Mouse (Mus musculus) intestine, postnatal 0 days (tissue): ENCODE data around the gene Stpg1. TPM values are rescaled to one million over a fixed set of nuclear protein-coding genes. Genes with fewer than 3 reads are reported as not detected.

Experiments used
- ATAC-seq: fragments of 200-750 bp; cut with Nextera tagmentation; 2 replicates; pipeline ENCODE4 v1.8.0; 2017; ENCODE audit warnings: mild to moderate bottlenecking, moderate TSS enrichment, moderate library complexity
- H3K27ac ChIP-seq: fragments of 300-500 bp; sonication (generic); 2 replicates; pipeline ENCODE4 v1.5.1; 2014; ENCODE audit warnings: mild to moderate bottlenecking, low read depth, low read length, moderate library complexity
- H3K27me3 ChIP-seq: fragments of 300-500 bp; sonication (generic); replicated peaks from 2 replicates; pipeline ENCODE4 v1.6.1; 2014; ENCODE audit warnings: low read length, mixed read lengths; ENCODE audit not compliant: control insufficient read depth, insufficient read depth
- H3K36me3 ChIP-seq: fragments of 300-500 bp; sonication (generic); 2 replicates; pipeline ENCODE4 v1.6.1; 2014; ENCODE audit warnings: mild to moderate bottlenecking, moderate library complexity; ENCODE audit not compliant: control insufficient read depth, insufficient read depth
- H3K4me1 ChIP-seq: fragments of 300-500 bp; sonication (generic); replicated peaks from 2 replicates; pipeline ENCODE4 v1.6.1; 2014; ENCODE audit warnings: antibody characterized with exemption, low read length, mixed read lengths; ENCODE audit not compliant: control insufficient read depth, insufficient read depth
- H3K4me2 ChIP-seq: fragments of 300-500 bp; sonication (generic); replicated peaks from 2 replicates; pipeline ENCODE4 v1.6.1; 2014; ENCODE audit warnings: low read depth, mild to moderate bottlenecking, moderate library complexity
- H3K4me3 ChIP-seq: fragments of 300-500 bp; sonication (generic); 2 replicates; pipeline ENCODE4 v1.5.1; 2014; ENCODE audit warnings: low read depth, low read length
- H3K9ac ChIP-seq: fragments of 300-500 bp; sonication (generic); 2 replicates; pipeline ENCODE4 v1.6.1; 2014; ENCODE audit warnings: mild to moderate bottlenecking, low read depth, low read length
- H3K9me3 ChIP-seq: fragments of 300-500 bp; sonication (generic); 2 replicates; pipeline ENCODE4 v1.6.1; 2016; ENCODE audit warnings: mixed run types; ENCODE audit not compliant: control insufficient read depth
- CTCF ChIP-seq: sonication (generic); IDR thresholded peaks from 2 replicates; pipeline ENCODE4 v1.5.1; 2016; ENCODE audit warnings: low read depth, mild to moderate bottlenecking, control low read depth, antibody characterized with exemption, moderate library complexity
- WGBS: fragments of 180-500 bp; shearing (Covaris S2); extraction: QIAGEN DNeasy Blood & Tissue Kit; methylation state at CpG from one replicate; pipeline ENCODE4 v1.1.7; 2014; 5-methylcytosine and 5-hydroxymethylcytosine counted together
- polyA plus RNA-seq: library from polyadenylated mRNA; unstranded; fragments of >200 nt; fragmentation: Nextera tagmentation; extraction: Ambion mirVana; gene quantifications from 2 replicates; pipeline ENCODE4 v1.2.1, GENCODE M21; 2015

The Stpg1 gene
- polyA plus RNA-seq, 1 experiment from 2014 or later, result 0.09 TPM

DNA sequence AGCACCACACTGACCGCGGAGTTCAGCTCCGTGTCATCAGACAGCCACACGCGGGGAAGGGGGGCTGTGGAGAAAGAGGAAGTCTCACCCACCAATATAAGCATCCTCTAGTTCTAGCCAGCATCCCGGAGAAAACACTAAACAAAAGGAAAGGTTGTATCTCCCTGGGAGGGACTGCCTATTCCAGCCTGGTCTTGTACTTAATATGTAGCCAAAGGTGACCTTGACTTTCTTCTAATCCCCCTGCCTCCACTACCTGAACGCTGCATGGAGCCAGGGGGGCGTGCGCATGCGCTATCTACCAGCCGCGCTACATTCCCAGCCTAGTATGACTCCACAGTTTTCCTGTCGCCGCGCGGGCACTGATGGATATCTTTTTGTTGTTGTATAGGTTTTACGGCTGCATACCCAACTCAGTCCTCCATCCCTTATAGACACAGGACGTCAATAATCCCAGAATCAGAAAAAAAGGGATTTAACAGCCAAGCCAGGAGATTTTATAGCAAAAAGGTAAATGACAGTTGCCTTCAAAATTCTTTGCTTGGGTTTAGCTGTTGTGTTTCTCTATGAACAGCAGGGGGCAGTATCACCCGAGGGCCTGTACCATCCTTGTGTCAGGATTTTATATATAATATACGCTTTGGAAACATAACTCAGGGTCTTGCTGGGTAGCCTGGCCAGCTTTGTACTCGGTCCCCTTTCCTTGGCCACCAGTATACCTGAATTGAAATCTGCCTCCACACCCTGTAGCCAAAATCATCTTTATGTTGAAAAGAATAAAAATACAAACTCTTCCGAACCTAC, 13.2 kb downstream of the Stpg1 start:
- Histone ChIP-seq H3K4me1 (no peaks in the 10 kb centered on the region), H3K9me3 (no peaks in the 10 kb centered on the region), H3K9ac (no peak overlapping the region), H3K4me2 (peak overlapping the region; percentile 51), H3K4me3 (peak overlapping the region; percentile 22), H3K27ac (no peak overlapping the region), H3K27me3 (no peaks in the 10 kb centered on the region), H3K36me3 (no peaks in the 10 kb centered on the region)
- ATAC-seq, result no peak
- TF ChIP-seq CTCF, result peak; percentile 81
- 15% methylated on average over 22 of the region's 22 CpGs for WGBS

DNA sequence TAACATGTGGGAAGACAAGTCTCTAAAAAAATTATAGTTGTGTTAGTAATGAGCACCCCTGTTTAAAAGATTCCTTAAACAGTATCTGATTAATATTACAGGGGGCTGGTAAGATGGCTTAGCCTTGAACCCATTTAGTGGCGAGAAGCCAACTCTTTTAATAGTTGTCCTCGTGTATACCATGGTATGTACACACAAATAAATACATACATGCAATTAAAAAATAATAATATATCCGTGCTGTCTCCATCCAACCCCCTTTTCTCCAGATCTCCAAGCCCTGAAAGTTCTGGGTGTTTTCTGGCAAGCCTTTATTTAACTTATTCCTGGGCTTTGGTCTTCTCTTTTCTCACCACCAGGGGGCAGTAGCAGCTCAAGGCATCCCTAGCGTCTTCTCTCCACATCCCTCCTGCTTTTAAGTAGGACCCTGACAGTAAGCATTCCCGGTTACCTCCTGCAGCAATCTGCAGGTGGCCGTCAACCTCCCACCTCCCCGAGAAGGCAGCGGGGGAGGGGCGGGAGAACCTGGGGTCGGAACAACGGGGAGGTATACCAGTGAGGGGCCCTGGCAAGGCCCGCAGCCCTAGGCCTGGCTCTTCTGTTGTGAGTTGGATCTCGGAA, 13.9 kb downstream of the Stpg1 start:
- no peak for ATAC-seq
- H3K4me2 ChIP-seq, result peak overlapping the region; percentile 37; the same call in 1 of the 2 replicates
- H3K4me1 ChIP-seq, result no peaks in the 10 kb centered on the region
- WGBS, result 17% methylated on average over 13 of the region's 13 CpGs
- no peaks in the 10 kb centered on the region for H3K9me3 ChIP-seq
- no peak overlapping the region for H3K9ac ChIP-seq
- no peak overlapping the region for H3K27ac ChIP-seq
- no peaks in the 10 kb centered on the region for H3K36me3 ChIP-seq
- H3K27me3 ChIP-seq, result no peaks in the 10 kb centered on the region
- peak; percentile 94 for TF ChIP-seq CTCF
- no peak overlapping the region for H3K4me3 ChIP-seq

DNA sequence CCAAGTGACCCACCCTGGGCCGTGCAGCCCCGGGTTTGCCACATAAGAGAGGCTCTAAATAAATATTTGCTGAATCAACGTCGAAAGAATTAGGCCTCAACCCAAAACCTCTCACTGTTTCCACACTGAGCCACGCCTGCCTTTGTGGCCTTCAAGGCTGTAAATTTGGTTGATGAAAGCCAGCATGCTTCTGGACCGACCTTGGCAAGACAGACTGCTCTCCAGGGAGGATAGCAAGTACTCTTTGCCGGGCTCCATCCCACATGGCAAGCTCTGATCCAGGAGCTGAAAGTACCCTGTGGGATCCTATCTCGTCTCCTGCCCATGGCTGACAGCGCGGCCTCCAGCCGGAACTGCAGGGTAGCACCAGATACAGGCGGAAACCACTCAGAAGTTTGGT, 14.9 kb downstream of the Stpg1 start:
- H3K36me3 ChIP-seq, result no peaks in the 10 kb centered on the region
- WGBS, result 56% methylated on average over 12 of the region's 12 CpGs
- no peak overlapping the region for H3K27ac ChIP-seq
- H3K4me3 ChIP-seq, result no peak overlapping the region
- H3K27me3 ChIP-seq, result no peaks in the 10 kb centered on the region
- 0 out of 2 replicates have a peak, but pooled peaks cover 3% of the 10 kb centered on the region for H3K4me1 ChIP-seq
- no peak for TF ChIP-seq CTCF
- H3K9ac ChIP-seq, result no peak overlapping the region
- H3K9me3 ChIP-seq, result no peaks in the 10 kb centered on the region
- no peak for ATAC-seq
- no peak overlapping the region for H3K4me2 ChIP-seq

DNA sequence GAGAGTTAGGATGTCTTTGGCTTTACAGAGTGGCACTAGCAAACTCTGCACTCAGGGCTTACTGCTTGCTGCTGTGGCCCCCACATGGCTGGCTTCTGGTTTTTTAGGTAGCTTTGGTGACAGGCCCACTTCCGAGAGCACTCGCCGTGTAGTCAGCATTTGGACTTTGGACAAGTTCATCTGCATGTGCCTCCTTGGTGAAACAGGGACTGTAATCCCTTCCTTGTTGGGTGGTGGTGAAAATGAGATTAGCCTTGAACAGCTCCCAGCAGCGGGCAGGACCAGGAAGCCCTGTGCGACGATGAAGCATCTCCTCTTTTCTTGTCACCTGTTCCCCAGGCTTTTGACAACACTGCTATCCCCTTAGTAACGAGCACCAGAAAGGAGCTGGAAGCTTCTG, 19.3 kb downstream of the Stpg1 start:
- peak; percentile 59 for ATAC-seq
- H3K4me1 ChIP-seq, result 0 out of 2 replicates have a peak, but pooled peaks cover 3% of the 10 kb centered on the region
- H3K36me3 ChIP-seq, result no peaks in the 10 kb centered on the region
- no peaks in the 10 kb centered on the region for H3K9me3 ChIP-seq
- no peak overlapping the region for H3K4me3 ChIP-seq
- no peak overlapping the region for H3K4me2 ChIP-seq
- H3K27me3 ChIP-seq, result no peaks in the 10 kb centered on the region
- no peak overlapping the region for H3K27ac ChIP-seq
- WGBS, result 31% methylated on average over 7 of the region's 7 CpGs
- H3K9ac ChIP-seq, result no peak overlapping the region
- no peak for TF ChIP-seq CTCF

DNA sequence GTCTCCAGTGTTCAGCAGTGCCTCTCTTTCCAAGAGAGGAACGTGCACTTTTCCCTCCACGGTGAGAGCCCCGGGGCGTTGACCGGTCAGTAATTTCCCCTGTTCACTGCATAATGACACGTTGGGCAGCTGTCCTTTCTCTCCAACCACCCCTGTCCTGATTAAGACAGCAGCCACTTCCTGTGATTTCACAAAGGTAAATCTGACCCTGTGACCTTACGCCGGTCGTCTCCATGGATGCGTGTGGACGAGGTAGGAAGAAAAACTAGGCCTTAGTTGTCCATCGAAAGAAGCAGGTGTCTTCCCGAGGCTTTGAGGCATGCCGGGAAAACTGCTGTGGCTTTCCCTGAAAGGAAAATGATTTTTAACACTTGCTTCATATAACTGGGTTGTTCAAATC, 20.3 kb downstream of the Stpg1 start:
- no peak for ATAC-seq
- no peak for TF ChIP-seq CTCF
- Histone ChIP-seq H3K4me3 (no peak overlapping the region), H3K4me1 (0 out of 2 replicates have a peak, but pooled peaks cover 3% of the 10 kb centered on the region), H3K4me2 (no peak overlapping the region), H3K9me3 (no peaks in the 10 kb centered on the region), H3K27me3 (no peaks in the 10 kb centered on the region), H3K36me3 (no peaks in the 10 kb centered on the region), H3K27ac (no peak overlapping the region), H3K9ac (no peak overlapping the region)
- 76% methylated on average over 14 of the region's 14 CpGs for WGBS
